Mouse (Mus musculus): ENCODE measurements around the gene Atp5e.

- no peak for TF ChIP-seq CTCF (IDR thresholded peaks at IDR 0.05; ENCODE audit: low read depth)
- TF ChIP-seq EP300 (IDR thresholded peaks at IDR 0.05; ENCODE audit: low read depth), result no peak
Observed at GRCm38 (mm10) chr2:174477543-174478319, 13.8 kb upstream of the Atp5e start.
